Mouse (Mus musculus) cortical plate, adult 2 months (tissue): Measurements from ENCODE around the gene Map3k9.

Experiments used
- CTCF ChIP-seq: fragments of 200-500 bp; IDR thresholded peaks from 2 replicates; pipeline ENCODE4 v1.5.1; 2011; ENCODE audit warnings: mild to moderate bottlenecking, control low read depth, low read length; ENCODE audit not compliant: insufficient read depth; ENCODE audit errors: extremely low read depth
- POLR2A ChIP-seq: fragments of 200-500 bp; IDR thresholded peaks from 2 replicates; pipeline ENCODE4 v1.6.1; 2011; ENCODE audit warnings: mild to moderate bottlenecking, low read length, control low read depth; ENCODE audit not compliant: insufficient read depth; ENCODE audit errors: extremely low read depth

DNA sequence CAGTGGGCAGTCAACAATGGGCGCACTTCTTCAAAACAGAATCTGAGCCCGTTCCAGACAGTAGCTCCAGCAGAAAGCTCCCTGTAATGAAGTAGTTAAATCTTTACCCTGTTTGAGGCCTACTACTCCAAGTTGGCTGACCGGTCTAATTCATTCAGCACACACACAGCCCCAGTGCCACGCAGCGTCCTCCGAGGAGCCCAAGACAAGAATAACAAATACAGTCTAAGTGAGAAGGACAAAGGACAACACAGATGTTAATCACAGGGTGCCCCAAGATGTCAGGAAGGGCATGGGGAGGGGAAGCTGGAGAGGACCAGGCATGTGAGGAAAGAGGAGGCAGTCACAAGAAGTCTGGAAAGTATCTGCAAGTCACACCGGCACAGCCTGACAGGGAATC lies 22.8 kb upstream of the Map3k9 start:
- TF ChIP-seq CTCF (no peak), POLR2A (no peak)
